Mouse (Mus musculus): ENCODE data around the gene Gm10721. TPM values are rescaled to one million over a fixed set of nuclear protein-coding genes. Genes with fewer than 3 reads are reported as not detected.
"Not testable (repeated sequence)": the region's sequence is repeated elsewhere in the genome, so short reads cannot be mapped to it uniquely, and the experiment has no call there.

The Gm10721 gene
- total RNA-seq, 2 experiments from 2014 or later: not detected

GRCm38 (mm10) chr9:3023985-3024648 lies 11.2 kb downstream of the Gm10721 start:
- peak; percentile 59 to 62 for DNase-seq
- intact Hi-C loops (cut with DNase I): not testable (repeated sequence)

DNA sequence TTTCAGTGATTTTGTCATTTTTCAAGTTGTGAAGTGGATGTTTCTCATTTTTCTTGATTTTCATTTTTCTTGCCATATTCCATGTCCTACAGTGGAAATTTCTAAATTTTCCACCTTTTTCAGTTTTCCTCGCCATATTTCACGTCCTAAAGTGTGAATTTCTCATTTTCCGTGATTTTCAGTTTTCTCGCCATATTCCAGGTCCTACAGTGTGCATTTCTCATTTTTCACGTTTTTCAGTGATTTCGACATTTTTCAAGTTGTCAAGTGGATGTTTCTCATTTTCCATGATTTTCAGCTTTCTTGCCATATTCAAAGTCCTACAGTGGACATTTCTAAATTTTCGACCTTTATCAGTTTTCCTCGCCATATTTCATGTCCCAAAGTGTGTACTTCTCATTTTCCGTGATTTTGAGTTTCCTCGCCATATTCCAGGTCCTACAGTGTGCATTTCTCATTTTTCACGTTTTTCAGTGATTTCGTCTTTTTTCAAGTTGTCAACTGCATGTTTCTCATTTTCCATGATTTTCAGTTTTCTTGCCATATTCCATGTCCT lies 12.1 kb downstream of the Gm10721 start, which contains the start of gene Gm10717:
Gm10717 (plus strand) TSS at position 506 of the 556 bp plus-strand sequence.
- peak; percentile 23 to 47 for DNase-seq
- intact Hi-C loops (cut with DNase I): not testable (repeated sequence)

DNA sequence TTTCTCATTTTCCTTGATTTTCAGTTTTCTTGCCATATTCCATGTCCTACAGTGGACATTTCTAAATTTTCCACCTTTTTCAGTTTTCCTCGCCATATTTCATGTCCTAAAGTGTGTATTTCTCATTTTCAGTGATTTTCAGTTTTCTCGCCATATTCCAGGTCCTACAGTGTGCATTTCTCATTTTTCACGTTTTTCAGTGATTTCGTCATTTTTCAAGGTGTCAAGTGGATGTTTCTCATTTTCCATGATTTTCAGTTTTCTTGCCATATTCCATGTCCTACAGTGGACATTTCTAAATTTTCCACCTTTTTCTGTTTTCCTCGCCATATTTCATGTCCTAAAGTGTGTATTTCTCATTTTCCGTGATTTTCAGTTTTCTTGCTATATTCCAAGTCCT lies 12.7 kb downstream of the Gm10721 start:
- peak; percentile 60 to 62 for DNase-seq
- intact Hi-C loops (cut with DNase I): not testable (repeated sequence)

- DNase-seq; intact Hi-C loops (cut with DNase I): not testable (repeated sequence)
These were observed 13.2 kb downstream of the Gm10721 start for GRCm38 (mm10) chr9:3026136-3026535.

- intact Hi-C loops (cut with DNase I); DNase-seq: not testable (repeated sequence)
These were observed 13.8 kb downstream of the Gm10721 start for GRCm38 (mm10) chr9:3026741-3027140.

- DNase-seq; intact Hi-C loops (cut with DNase I): not testable (repeated sequence)
These were observed 14.3 kb downstream of the Gm10721 start for GRCm38 (mm10) chr9:3027200-3027599.

DNA sequence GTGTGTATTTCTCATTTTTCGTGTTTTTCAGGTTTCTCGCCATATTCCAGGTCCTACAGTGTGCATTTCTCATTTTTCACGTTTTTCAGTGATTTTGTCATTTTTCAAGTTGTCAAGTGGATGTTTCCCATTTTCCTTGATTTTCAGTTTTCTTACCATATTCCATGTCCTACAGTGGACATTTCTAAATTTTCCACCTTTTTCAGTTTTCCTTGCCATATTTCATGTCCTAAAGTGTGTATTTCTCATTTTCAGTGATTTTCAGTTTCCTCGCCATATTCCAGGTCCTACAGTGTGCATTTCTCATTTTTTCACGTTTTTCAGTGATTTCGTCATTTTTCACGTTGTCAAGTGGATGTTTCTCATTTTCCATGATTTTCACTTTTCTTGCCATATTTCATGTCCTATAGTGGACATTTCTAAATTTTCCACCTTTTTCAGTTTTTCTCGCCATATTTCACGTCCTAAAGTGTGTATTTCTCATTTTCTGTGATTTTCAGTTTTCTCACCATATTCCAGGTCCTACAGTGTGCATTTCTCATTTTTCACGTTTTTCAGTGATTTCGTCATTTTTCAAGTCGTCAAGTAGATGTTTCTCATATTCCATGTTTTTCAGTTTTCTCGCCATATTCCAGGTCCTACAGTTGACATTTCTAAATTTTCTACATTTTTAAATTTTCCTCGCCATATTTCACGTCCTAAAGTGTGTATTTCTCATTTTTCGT lies 16.5 kb downstream of the Gm10721 start:
- intact Hi-C loops (cut with DNase I): not testable (repeated sequence)
- peak in 1 of 2 experiments; percentile 11 for DNase-seq

- intact Hi-C loops (cut with DNase I): not testable (repeated sequence)
These were observed 17.9 kb downstream of the Gm10721 start for GRCm38 (mm10) chr9:3030677-3031318.

DNA sequence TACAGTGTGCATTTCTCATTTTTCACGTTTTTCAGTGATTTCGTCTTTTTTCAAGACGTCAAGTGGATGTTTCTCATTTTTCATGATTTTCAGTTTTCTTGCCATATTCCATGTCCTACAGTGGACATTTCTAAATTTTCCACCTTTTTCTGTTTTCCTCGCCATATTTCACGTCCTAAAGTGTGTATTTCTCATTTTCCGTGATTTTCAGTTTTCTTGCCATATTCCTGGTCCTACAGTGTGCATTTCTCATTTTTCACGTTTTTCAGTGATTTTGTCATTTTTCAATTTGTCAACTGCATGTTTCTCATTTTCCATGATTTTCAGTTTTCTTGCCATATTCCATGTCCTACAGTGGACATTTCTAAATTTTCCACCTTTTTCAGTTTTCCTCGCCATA lies 21.4 kb downstream of the Gm10721 start, which contains the start of gene Gm17535:
Gm17535 (plus strand) TSS at position 301 of the 400 bp plus-strand sequence.
- intact Hi-C loops (cut with DNase I); DNase-seq: not testable (repeated sequence)

More at GRCm38 (mm10) chr9:3030677-3031318, 17.9 kb downstream of the Gm10721 start:
- not testable (repeated sequence) for DNase-seq

DNA sequence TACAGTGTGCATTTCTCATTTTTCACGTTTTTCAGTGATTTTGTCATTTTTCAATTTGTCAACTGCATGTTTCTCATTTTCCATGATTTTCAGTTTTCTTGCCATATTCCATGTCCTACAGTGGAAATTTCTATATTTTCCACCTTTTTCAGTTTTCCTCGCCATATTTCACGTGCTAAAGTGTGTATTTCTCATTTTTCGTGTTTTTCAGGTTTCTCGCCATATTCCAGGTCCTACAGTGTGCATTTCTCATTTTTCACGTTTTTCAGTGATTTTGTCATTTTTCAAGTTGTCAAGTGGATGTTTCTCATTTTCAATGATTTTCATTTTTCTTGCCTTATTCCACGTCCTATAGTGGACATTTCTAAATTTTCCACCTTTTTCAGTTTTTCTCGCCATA lies 23.6 kb downstream of the Gm10721 start, which contains the start of gene Gm10715:
Gm10715 (plus strand) TSS at position 301 of the 400 bp plus-strand sequence.
- intact Hi-C loops (cut with DNase I): not testable (repeated sequence)

GRCm38 (mm10) chr9:3038161-3038560 lies 25.2 kb downstream of the Gm10721 start:
- intact Hi-C loops (cut with DNase I); DNase-seq: not testable (repeated sequence)

More for the DNA sequence above, 23.6 kb downstream of the Gm10721 start, which contains the start of gene Gm10715:
- not testable (repeated sequence) for DNase-seq

Small RNAs within 50 kb of the gene (microRNA-seq; reads per million reads assigned to microRNA genes)
- 0 reads per million in 2 experiments for gene Mir101c

Other genes with a start within 250 kb of the Gm10721 start
- gene Gm10722, start 12.2 kb upstream of the Gm10721 start, total RNA-seq (2021): not detected
- not detected for gene Gm11168, start 9.8 kb upstream of the Gm10721 start, total RNA-seq (2021)
- not detected for gene Gm10720, start 2.5 kb downstream of the Gm10721 start, total RNA-seq (2021)
- gene Gm10719, start 4.3 kb downstream of the Gm10721 start, total RNA-seq (2021): not detected
- gene Gm10718, start 10.4 kb downstream of the Gm10721 start, total RNA-seq (2021): under 1 TPM; 0.41 to 0.55 TPM
- not detected for gene Gm10717, start 12.3 kb downstream of the Gm10721 start, total RNA-seq (2021)
- gene Gm17535, start 21.5 kb downstream of the Gm10721 start, total RNA-seq (2021): not detected
- gene Gm10715, start 23.7 kb downstream of the Gm10721 start, total RNA-seq (2021): not detected

Measured in heart, postnatal 14 days (tissue).